Mouse (Mus musculus) megakaryocyte-erythroid progenitor cell, adult 5-6 weeks (primary cell): ENCODE data around the gene Farp1. TPM values are rescaled to one million over a fixed set of nuclear protein-coding genes. Genes with fewer than 3 reads are reported as not detected.
"Not testable (repeated sequence)": the region's sequence is repeated elsewhere in the genome, so short reads cannot be mapped to it uniquely, and the experiment has no call there.

Experiments
- ATAC-seq: replicated peaks from 2 replicates; pipeline ENCODE4 v1.8.0; 2016; ENCODE audit warnings: mild to moderate bottlenecking, inconsistent platforms; ENCODE audit not compliant: severe bottlenecking, poor library complexity, low FRiP score, low TSS enrichment
- total RNA-seq, 2 experiments: library from RNA; stranded (forward) in 1 of 2; stranded (reverse) in 1 of 2; fragments of 200-1000, 215-1000 nt in 1 of 2; fragments of >200 nt in 1 of 2; fragmentation: Nextera tagmentation in 1 of 2; gene quantifications; 2 replicates each; pipeline ENCODE4 v1.2.3; 2014 to 2017

Farp1 gene
- total RNA-seq (2014; fragmentation: Nextera tagmentation) (0.20 TPM in 1 of 2 replicates, not detected in the other), total RNA-seq (2017) (not detected in 2 replicates)

GRCm38 (mm10) chr14:121034973-121035662 is at the start of gene Farp1:
Gene Farp1 (plus strand): TSS chr14:121035200.
- peak; percentile 74 for ATAC-seq

- no peak for ATAC-seq
Measured at GRCm38 (mm10) chr14:120989126-120989525, 45.9 kb upstream of the Farp1 start.

- no peak for ATAC-seq
Measured at GRCm38 (mm10) chr14:120997686-120998085, 37.3 kb upstream of the Farp1 start.

GRCm38 (mm10) chr14:121000561-121001340 is 34.2 kb upstream of the Farp1 start:
- no peak for ATAC-seq

- no peak for ATAC-seq
Measured at GRCm38 (mm10) chr14:121005621-121006020, 29.4 kb upstream of the Farp1 start.

GRCm38 (mm10) chr14:121006021-121006420 is 29.0 kb upstream of the Farp1 start:
- no peak for ATAC-seq

GRCm38 (mm10) chr14:121015114-121015690 is 19.8 kb upstream of the Farp1 start:
- no peak for ATAC-seq

- ATAC-seq, result no peak
Measured at GRCm38 (mm10) chr14:121022403-121022802, 12.6 kb upstream of the Farp1 start.

- no peak for ATAC-seq
Measured at GRCm38 (mm10) chr14:121025381-121025780, 9.6 kb upstream of the Farp1 start.

GRCm38 (mm10) chr14:121031396-121031795 is 3.6 kb upstream of the Farp1 start:
- ATAC-seq, result no peak

- ATAC-seq, result no peak
Measured at GRCm38 (mm10) chr14:121034525-121034924, 475 bp upstream of the Farp1 start.

- no peak for ATAC-seq
Measured at GRCm38 (mm10) chr14:121035663-121036473, 868 bp downstream of the Farp1 start.

- ATAC-seq, result no peak
Measured at GRCm38 (mm10) chr14:121036612-121037221, 1.7 kb downstream of the Farp1 start.

GRCm38 (mm10) chr14:121037276-121037675 is 2.3 kb downstream of the Farp1 start:
- ATAC-seq, result no peak

- ATAC-seq, result no peak
Measured at GRCm38 (mm10) chr14:121038676-121039075, 3.7 kb downstream of the Farp1 start.

- no peak for ATAC-seq
Measured at GRCm38 (mm10) chr14:121044145-121044544, 9.1 kb downstream of the Farp1 start.

- ATAC-seq, result no peak
Measured at GRCm38 (mm10) chr14:121046313-121046961, 11.4 kb downstream of the Farp1 start.

- ATAC-seq, result no peak
Measured at GRCm38 (mm10) chr14:121047780-121048179, 12.8 kb downstream of the Farp1 start.

- not testable (repeated sequence) for ATAC-seq
Measured at GRCm38 (mm10) chr14:121051002-121051401, 16.0 kb downstream of the Farp1 start.
